Mouse (Mus musculus) adrenal gland, adult (tissue): ENCODE measurements around the gene Mat2a.
A peak's percentile ranks its signal among the peaks of the same experiment; 100 is the strongest.

Experiments
- DNase-seq, 2 experiments: peaks; one replicate each; pipeline ENCODE4 v3.0.0; 2022 to 2023; ENCODE audit warnings: low spot score in 1 of 2; ENCODE audit not compliant: inconsistent age in 2 of 2

Mat2a gene

DNA sequence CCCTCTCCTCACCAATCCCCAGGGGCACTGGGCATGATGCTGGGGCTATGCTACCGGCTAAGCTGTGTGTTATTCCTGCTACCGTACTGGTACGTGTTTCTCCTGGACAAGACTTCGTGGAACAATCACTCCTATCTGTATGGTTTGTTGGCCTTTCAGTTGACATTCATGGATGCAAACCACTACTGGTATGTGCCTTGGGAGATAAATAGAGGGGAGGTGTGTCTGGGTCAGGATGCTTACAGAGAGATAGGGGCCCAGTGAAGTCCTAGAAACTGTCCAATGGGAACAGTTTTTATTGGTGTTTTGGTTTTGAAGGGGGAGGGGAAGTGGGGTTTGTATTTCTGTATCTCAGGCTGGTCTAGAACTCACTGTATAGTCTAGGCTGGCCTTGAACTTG, 21.1 kb downstream of the Mat2a start:
- DNase-seq, result no peak

DNA sequence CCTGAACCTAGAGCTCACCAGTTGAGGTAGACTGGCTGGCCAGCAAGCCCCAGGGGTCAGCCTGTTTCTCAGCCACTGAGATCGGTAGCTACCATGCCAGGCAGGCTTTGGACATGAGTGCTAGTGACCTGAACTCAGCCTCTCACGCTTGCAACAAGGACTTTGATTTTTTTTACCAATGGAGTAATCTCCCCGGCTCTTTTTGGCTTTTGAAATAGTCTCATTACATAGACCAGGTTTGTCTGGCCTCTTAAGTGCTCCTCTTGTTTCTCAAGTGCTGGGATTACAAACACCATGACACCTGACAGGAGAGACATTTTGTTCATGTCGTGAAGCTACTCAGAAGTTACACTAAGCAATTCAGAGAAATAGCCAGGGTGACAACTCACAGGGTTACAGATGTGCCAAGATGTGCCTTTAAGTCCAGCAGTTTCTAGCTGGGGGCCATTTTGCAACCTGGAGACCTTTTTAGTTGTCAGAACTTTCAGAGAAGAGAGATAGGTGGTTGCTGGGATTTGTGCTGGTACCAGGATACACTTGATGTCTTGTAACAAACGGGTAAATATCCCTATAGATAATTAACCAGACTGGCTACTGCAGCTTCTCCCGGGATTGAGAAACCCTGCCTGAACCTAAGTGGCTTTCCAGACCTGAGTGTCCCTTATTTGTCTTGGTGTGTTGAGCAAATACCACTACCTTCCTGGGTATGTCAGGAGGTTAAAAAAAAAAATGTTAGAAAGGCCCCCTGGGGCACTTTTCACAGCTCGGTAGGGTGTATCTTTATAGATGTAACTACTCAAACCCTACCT, 23.2 kb downstream of the Mat2a start:
- DNase-seq, result no peak

DNA sequence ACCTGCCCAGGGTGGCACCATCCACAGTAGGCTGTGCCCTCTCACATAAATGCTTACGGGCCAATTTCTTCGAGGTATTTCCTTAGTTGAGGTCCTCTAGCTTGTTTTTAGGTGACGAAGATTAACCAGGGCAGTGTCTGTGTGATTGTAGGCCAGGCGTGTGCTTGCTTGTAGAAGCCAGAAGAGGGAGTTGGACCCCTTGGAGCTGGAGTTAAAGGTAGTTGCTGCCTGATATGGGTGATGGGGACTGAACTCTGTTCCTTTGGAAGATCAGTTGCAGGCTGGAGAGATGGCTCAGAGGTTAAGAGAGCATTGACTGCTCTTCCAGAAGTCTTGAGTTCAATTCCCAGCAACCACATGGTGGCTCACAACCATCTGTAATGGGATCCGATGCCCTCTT, 24.2 kb downstream of the Mat2a start:
- no peak for DNase-seq

DNA sequence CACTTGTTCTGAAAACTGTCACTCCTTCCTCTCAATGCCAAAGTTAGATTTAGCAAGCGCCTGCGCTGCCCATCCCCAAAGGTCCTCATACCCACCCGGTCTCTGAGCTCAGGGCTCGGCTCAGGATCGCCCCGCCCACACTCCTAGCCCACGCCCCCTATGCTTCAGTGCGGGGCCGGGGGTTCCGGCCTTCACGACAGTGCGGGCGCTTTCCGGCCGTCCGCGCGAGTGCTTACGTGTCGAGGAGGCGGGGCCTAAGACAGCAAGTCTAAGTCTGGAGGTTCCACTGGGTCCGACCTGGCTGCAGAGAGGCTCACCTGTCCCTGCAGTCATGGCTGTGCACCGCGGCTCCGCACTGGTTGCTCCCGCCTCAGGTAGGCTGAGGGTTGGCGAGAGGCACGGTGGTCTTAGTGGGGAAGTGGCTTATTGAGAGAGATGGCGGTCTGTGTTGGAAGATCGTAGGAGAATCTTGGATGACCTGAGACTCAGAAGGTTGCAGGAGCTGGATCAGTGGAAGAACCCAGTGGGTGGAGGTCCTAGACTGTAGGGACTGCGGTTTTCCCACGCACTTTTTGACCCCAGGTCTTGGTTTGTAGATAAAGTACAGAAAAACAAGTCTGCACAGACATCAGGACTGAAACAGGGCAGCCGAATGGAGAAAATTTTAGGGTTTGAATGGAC, 25.1 kb downstream of the Mat2a start, which contains the start of gene Ggcx:
TSS of gene Ggcx (plus strand) at position 233 of the 681 bp plus-strand sequence.
- peak; percentile 97 to 98 for DNase-seq

DNA sequence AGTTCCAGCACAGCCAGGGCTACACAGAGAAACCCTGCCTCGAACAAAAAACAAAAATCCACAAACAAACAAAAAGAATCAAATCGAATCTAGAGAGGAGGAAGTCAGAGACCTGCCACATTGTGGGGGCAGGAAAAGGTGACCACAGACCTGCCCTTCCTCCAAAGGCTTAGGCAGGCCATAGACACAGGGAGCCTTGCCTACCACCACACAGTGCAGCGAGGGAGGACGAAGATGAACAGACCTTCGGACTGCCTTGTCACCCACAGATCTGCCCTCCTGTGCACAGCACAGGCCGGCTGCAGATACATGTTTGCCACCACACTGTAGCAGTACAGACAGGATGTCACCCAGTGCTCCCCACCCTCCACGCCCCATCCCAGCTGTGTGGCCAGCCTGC, 28.8 kb downstream of the Mat2a start:
- DNase-seq, result no peak

DNA sequence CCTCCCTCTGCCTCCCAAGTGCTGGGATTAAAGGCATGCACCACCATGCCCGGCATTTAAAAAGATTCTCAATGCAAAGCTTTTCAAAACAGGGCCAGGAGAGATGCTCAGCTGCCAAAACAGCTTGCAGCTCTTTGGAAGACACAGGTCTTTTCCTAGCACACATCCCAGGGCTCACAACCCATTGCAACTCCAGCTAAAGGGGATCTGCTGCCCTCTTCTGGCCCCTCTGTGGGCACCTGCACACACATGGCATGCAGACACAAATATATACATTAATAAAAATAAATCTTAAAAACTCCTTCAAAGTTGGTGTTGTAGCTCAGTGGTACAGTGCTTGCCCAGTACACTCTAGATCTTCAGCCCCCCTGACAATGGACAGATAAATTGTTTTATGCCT, 29.4 kb downstream of the Mat2a start:
- DNase-seq, result no peak

DNA sequence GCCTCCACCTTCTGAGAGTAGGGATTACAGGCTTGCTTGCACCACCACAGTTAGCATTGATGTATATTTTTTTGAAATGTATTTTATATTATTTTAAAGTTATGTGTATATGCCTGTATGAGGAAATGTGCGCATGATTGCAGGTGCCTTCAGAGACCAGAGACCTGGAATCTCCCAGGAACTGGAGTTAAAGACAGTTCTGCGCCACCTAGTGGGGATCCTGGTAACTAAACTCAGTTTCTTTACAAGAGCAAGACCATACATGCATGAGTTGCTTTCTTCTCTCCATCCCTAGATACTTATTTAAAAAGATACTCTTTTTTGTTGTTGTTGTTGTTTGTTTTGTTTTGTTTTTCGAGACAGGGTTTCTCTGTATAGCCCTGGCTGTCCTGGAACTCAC, 29.8 kb downstream of the Mat2a start:
- peak; percentile 49 to 87 for DNase-seq

DNA sequence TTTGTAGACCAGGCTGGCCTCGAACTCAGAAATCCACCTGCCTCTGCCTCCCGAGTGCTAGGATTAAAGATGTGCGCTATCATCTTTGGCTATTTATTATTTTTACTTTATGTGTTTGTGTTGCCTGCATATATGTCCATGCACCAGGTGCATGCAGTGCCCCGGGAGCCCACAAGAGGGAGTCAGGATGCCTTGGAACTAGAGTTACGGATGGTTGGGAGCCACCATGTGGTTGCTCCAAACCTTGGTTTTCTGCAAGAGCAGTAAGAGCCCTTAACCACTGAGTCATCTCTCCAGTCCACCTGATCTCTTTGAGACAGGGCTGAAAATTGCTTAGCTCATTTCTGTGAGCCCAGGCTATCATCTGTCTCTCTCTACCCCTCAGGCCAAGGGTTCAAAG, 32.2 kb downstream of the Mat2a start:
- DNase-seq, result peak; percentile 87 to 95

DNA sequence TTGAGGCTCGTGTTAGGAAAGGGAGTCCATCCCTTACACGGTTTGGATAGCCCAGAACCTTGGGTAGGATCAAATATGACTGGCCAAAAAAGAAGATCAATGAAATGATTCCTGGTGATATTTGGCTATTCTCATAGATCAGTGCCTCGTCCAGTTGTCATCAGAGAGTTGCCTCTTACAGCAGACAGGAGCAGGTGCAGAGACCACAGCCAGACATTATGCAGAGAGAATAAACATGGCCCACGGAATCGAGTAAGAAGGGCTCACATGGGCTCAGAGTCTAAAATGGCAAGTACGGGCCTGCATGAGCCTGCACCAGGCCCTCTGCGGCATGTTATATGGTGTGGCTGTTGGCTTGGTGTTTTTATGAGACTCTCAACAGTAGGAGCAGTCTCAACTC, 34.0 kb downstream of the Mat2a start:
- DNase-seq, result no peak

DNA sequence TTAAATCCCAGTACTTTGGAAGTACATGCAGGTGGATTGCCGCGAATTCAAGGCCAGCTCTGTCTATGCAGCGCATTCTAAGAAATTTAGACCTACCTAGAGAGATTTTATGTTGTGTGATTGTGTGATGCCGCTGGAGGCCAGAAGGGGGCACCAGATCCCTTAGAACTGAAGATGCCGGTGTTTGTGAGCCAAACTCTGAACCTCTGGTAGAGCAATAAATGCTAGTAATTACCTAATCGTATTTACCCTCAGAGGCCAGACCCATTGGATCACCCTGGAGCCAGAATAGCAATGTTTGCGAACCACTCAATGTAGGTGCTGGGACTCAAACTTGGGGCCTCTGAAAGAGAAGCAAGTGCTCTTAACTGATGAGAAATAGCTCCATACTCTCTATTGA, 37.5 kb downstream of the Mat2a start:
- DNase-seq, result peak; percentile 75 to 93

DNA sequence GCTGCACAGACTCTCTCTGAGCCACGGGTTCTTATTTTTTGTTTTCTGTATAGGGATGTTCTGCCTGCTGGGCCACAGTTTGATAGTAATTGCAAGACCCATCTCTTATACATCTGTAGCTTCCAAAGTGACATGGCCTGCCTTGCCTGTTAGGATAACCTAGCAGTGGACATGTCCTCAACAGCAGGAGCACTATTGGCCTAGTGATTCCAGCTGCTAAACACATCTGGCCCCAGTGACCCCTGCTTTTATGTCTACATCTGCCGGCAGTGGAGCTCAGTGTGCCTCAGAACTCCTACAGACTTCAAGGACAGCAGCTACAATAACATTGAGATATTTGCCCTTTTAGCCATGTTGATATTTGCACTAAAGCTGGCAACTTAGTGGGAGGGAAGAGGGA, 39.4 kb downstream of the Mat2a start:
- DNase-seq, result no peak

DNA sequence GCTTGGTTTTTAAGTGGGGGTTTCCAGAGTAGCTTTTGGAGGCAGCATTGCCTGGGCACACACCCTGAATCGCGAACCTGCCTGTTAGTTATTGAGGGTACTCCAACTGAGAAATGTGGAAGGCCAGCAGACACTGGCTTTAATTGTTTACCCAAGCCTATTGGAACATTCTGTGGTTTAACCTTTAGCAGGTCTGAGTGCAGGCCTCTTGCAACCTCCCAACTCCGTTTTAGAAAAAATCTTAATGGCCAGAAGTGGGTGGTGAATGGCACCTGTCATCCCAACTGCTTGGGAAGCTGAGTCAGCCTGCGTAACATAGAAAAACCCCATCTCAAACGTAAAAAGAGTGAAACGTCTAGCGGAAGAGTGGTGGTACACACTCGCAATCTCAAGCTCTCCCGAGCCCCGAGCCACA, 42.5 kb downstream of the Mat2a start:
- DNase-seq, result no peak

DNA sequence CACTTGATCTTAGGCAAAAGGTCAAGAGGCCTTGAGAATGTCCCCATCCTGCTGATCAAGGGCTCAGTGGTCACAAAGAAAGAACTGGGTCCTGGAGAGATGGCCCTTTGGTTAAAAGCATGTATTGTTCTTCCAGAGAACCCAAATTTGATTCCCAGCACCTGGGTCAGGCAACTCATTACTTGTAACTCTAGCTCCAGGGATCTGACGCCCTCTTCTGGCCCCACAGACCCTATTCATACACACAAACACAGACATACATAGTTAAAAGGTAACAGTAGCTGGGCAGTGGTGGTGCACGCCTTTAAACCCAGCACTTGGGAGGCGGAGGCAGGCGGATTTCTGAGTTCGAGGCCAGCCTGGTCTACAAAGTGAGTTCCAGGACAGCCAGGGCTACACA, 47.0 kb downstream of the Mat2a start:
- no peak for DNase-seq

DNA sequence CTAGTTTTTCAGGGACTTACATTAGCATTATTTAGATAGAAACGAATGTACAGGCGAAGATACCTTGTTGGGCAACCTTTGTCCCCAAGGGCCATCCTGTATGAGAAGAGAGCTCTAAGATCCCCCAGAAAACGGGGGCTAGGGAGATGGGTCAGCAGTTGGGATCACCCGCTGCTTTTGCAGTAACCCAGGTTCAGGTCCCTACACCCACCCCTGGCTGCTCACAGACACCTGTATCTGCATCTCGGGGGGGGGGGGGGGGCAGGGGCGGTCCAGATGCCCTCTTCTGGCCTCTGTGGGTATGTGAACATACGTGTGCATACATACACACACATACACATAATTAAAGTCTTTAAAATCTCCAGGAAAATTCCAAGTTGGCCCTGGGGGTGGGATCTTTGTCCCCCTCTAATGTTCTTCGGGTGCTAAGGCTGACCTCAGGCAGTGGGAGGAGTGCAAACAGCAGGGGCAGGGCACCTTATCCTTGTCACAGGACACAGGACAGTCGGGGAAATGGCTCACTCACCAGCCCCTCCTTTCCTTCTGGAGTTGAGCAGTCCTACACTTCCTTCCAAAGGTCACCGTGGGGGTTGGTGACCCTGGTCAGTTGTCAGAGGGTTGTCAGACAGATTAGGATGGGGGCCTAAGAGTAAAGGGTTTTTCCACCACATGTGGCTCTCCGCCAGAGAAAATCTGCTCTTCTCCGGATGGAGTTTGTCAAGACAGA, 48.4 kb downstream of the Mat2a start:
- DNase-seq, result peak; percentile 88 to 94

DNA sequence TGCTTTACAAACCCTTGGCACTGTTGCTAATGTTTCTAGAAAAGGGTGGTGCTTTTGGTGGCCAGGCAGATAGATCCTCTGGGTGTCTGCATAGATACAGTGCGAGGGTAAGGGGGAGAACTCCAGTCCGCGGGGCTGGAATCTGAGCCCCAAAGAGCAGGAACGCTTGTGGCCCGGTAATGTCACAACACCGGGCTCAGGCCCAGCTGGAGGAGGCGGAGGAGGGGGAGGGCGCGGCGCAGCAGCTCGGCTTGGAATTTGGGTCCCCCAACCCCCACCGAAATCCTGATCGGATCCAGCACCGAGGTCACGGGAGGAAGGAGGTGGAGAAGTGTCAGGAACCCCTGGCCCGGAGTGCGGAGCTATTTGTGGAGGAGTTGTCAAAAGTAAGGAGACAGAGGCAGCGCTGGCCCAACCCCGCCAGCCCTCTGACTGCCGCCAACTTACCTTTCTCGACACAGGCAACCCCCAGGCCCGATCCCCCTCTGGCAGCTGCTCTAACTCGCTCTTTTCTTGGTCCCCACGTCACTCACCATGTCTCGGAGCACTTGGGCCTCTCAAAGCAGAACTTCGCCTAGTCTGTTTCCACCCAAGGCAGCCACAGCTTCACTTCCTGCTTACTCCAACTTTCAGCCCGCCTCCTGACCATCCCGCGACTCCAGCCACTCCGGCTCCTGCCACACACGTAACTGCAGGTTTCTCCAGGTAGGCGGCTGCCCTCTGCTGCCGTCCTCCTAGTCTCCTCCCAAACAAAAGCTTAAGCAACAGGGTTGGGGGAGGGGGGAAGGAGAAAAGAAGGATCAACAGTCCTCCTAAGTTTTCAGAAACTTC, 49.2 kb downstream of the Mat2a start, which contains the start of gene Vamp8:
TSS of gene Vamp8 (minus strand) at position 763 of the 831 bp plus-strand sequence.
- DNase-seq, result peak; percentile 92 to 97

DNA sequence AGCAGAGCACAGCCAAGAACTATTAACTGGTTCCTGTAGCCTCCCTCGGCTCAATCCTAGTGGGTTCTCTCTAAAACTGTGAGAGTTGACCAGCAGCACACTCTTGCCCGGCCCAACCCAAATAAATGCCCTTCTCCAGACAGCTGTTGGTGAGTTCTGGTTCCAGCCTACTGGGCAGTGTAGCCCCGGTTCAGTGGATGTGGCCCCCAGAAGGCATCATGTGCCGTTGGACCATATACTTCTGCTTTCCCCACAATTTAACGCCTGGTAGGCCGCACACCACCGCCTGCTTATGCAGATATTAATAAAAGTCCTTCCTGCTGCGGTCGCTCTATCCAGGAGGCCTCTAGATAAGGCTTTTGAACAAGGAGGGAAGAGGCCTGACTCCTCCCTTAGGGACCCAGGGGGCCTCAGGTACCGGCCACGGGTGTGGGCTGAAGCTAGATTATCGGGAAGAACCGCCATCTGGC, 49.9 kb downstream of the Mat2a start:
- DNase-seq, result no peak

DNA sequence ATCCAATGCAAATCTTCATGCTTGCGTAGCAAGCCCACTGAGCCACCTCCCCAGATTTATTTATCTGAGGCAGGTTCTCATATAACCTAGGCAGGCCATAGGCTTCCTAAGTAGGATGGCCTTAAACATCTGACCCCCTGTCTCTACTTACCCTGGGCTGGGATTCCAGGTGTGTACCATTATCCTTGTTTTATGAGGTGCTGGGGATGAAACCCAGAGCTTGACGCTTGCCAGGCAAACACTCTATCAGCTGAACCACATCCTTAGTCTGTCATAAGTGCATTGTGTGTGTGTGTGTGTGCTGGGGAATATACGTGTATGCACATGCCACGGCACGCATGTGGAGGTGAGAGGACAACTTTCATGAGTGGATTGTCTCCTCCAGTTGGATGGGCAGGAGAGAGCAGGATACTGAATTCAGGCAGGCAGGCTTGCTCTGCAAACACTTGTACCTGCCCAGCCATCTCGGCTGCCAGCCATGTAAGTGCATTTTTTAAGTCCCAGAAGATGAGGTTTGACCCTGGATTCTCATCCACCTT, 50.5 kb downstream of the Mat2a start:
- DNase-seq, result no peak

DNA sequence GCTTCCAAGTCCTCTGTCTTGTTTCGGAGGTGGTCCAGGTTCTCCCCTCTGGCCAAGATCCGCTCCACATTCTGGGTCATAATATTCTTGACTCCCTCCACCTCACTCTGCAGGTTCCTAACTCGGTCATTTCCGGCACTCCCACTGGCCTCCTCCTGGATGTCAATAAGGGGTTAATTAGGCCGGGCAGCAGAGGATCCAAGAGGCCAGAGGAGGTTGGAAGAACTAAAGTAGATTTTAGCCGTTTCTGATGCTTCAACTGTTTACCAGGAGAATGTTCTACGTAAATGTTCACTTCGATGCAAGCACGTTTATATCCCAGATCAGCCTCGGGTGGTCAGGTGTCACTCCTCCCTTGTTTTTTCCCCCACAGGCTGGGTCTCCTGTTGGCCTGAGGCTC, 51.1 kb downstream of the Mat2a start:
- no peak for DNase-seq

DNA sequence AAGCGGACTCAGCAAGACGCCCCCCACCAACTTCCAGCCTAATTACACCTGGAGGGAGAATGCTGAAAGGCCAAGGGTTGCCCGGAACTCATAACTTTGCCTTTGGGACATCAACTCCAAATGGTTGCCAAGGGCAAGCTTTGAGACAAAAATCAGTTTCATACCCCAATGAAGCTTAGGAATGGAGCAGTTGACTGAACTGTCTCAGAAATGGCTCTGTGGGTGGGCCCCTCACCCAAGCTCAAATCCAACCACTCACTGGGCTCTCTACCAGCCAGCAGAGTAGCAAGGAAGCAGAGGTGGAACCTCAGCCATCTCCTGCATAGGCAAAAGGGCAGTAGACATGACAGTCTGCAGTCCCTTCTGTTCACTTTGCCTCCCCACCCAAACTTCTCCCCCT, 51.5 kb downstream of the Mat2a start:
- DNase-seq, result no peak

DNA sequence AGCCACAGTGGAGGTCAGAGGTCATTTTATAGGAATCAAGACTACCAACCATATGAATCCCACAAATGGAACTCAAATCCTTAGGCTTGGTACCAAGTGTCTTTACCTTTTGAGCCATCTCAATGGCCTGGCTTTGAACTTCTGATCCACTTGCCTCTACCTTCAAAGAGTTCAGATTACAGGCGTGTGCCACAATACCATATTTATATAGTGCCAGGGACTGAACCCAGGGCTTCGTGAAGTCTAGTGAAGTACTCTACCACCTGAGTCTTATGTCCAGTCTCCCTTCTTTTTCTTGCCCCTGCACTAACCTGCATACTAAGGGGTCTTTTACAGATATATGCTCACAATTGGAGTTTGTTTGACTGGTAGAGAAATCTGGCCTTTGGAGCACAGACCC, 52.8 kb downstream of the Mat2a start:
- DNase-seq, result no peak

DNA sequence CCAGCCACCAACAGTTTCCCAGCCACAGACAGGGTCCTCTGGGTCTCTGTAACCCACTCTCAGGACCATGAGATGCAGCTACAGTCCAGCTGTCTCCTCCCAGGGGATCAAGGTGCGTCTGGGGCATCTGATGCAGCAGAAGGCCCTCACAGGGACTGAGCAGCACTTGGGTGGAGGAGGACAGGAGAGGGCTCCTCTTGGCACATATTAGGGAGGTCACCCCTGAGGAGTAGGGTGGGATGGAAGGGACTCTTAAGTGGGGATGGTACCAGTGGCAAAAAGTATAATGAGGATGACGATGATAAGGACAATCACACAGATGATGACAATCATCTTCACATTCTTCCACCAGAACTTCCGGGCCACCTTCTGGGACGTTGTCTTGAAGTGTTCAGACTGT, 54.1 kb downstream of the Mat2a start:
- no peak for DNase-seq
